Mouse (Mus musculus) embryonic facial prominence, embryonic 12.5 days (tissue): Measurements from ENCODE around the gene Mroh8. TPM values are rescaled to one million over a fixed set of nuclear protein-coding genes. Genes with fewer than 3 reads are reported as not detected.

Experiments
- ATAC-seq: fragments of 200-750 bp; cut with Nextera tagmentation; 2 replicates; pipeline ENCODE4 v1.8.0; 2017; ENCODE audit not compliant: insufficient number of reproducible peaks, insufficient read depth, low FRiP score, low TSS enrichment
- H3K27ac ChIP-seq: fragments of 300-500 bp; sonication (generic); 2 replicates; pipeline ENCODE4 v1.5.1; 2016; ENCODE audit warnings: mild to moderate bottlenecking
- H3K27me3 ChIP-seq: fragments of 300-500 bp; sonication (generic); 2 replicates; pipeline ENCODE4 v1.6.1; 2016; ENCODE audit warnings: mild to moderate bottlenecking, moderate library complexity
- H3K36me3 ChIP-seq: fragments of 300-500 bp; sonication (generic); 2 replicates; pipeline ENCODE4 v1.6.1; 2016; ENCODE audit warnings: mild to moderate bottlenecking
- H3K4me1 ChIP-seq: fragments of 300-500 bp; sonication (generic); 2 replicates; pipeline ENCODE4 v1.6.1; 2016
- H3K4me2 ChIP-seq: fragments of 300-500 bp; sonication (generic); replicated peaks from 2 replicates; pipeline ENCODE4 v1.6.1; 2016; ENCODE audit warnings: mild to moderate bottlenecking, moderate library complexity
- H3K4me3 ChIP-seq: fragments of 300-500 bp; sonication (generic); 2 replicates; pipeline ENCODE4 v1.5.1; 2016; ENCODE audit warnings: mild to moderate bottlenecking
- H3K9ac ChIP-seq: fragments of 300-500 bp; sonication (generic); 2 replicates; pipeline ENCODE4 v1.6.1; 2016; ENCODE audit warnings: mild to moderate bottlenecking, moderate library complexity
- H3K9me3 ChIP-seq: fragments of 300-500 bp; sonication (generic); 2 replicates; pipeline ENCODE4 v1.6.1; 2016; ENCODE audit warnings: mild to moderate bottlenecking, moderate library complexity
- WGBS: fragments of 180-500 bp; shearing (Covaris S2); methylation state at CpG from one replicate; pipeline ENCODE4 v1.1.7; 2016; 5-methylcytosine and 5-hydroxymethylcytosine counted together
- polyA plus RNA-seq: library from polyadenylated mRNA; unstranded; fragments of >200 nt; fragmentation: Nextera tagmentation; extraction: Ambion mirVana; gene quantifications from 2 replicates; pipeline ENCODE4 v1.2.1, GENCODE M21; 2016

Gene Mroh8
- polyA plus RNA-seq, 1 experiment from 2014 or later = 0.65 TPM

DNA sequence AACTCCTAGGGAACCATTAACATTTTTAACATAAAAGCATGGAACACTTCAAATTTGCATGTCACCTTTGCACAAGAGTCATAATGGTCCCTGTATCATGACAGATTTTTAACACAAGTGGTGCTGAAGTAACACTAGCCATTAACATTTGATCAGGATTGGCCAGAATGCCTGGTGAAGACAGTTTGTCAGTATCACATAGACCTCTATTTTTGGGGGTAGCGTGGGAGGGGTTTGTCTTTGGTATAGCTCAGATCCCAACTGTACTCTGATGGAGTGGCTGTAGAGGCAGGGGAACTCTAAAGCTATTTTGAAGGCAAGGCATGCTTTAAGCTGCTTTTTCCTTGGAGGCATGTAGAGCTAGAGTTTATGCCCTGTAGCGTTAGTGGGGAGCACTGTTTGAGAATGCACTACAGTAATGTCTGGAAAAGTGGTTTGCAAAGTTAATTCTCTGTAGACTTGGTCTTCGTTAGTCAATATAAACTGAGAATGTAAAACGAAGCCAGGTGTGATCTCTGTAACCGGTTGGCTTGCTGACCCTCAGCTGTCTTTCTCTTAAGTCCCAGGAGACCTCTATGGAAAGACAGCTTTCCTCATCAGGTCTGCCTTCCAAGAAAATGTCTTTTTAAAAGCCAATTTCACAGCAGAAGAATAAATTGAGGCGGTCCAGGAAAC is 31.8 kb upstream of the Mroh8 start:
- H3K4me1 ChIP-seq = peaks cover 4% of the 10 kb centered on the region; the same call in 1 of the 2 replicates
- H3K27me3 ChIP-seq = no peaks in the 10 kb centered on the region
- no peaks in the 10 kb centered on the region for H3K9me3 ChIP-seq
- 72% methylated on average over 6 of the region's 6 CpGs for WGBS
- no peak overlapping the region for H3K9ac ChIP-seq
- no peak overlapping the region for H3K27ac ChIP-seq
- H3K4me2 ChIP-seq = no peak overlapping the region
- no peak for ATAC-seq
- H3K4me3 ChIP-seq = no peak overlapping the region
- peaks cover 86% of the 10 kb centered on the region for H3K36me3 ChIP-seq

DNA sequence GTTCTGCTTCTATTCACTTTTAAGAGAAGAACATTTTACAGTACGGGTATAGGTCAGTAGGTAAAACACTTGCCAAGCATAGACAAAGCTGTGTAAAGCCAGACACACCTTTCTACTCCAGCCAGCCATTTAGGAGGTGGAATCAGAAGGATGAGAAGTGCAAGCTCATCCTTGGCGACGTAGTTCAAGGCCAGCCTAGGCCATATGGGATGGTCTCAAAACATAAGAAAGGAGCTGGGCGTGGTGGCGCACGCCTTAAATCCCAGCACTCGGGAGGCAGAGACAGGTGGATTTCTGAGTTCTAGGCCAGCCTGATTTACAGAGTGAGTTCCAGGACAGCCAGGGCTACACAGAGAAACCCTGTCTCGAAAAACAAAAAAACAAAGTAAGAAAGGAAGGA is 30.3 kb upstream of the Mroh8 start:
- H3K36me3 ChIP-seq = peaks cover 77% of the 10 kb centered on the region
- ATAC-seq = no peak
- H3K27me3 ChIP-seq = no peaks in the 10 kb centered on the region
- H3K9me3 ChIP-seq = no peaks in the 10 kb centered on the region
- H3K4me1 ChIP-seq = peaks cover 4% of the 10 kb centered on the region; the same call in 1 of the 2 replicates
- 92% methylated on average over 8 of the region's 8 CpGs for WGBS
- no peak overlapping the region for H3K4me2 ChIP-seq
- no peak overlapping the region for H3K27ac ChIP-seq
- H3K9ac ChIP-seq = no peak overlapping the region
- H3K4me3 ChIP-seq = no peak overlapping the region

DNA sequence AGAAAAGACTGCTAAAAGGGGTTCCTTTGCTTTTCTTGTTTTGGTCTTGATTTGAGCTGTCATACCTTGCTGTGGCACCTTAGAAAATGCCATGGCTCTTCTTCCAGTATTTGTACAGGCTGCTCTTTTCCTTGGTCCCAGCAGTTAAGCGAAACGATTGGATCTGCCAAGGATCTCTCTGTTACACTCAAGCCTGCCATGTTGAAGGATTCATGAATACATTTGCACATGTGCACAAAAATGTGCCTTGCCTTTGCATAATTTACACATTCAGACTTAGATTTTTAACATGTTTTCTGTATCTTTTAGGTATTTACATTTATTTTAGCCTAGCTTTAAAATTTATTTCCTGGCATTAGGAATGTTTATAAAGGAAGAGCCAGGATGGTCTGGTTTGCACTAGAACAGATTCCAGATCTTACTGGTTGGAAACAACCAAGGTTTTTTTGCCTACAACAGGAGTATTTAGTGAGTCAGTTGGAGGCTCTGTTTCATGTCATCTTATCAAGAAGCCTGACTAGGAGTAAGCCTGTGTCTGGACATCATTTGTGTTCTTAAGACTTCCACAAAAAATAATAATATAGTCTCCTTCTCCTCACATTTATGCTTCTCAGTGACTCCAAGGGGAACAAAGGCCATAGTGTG is 29.0 kb upstream of the Mroh8 start:
- no peak overlapping the region for H3K4me3 ChIP-seq
- H3K9me3 ChIP-seq = no peaks in the 10 kb centered on the region
- no peak overlapping the region for H3K4me2 ChIP-seq
- no peak overlapping the region for H3K9ac ChIP-seq
- 0 out of 2 replicates have a peak, but pooled peaks cover under 1% of the 10 kb centered on the region for H3K4me1 ChIP-seq
- ATAC-seq = no peak
- peaks cover 77% of the 10 kb centered on the region for H3K36me3 ChIP-seq
- 86% methylated on average over 2 of the region's 2 CpGs for WGBS
- peak overlapping the region; percentile 50; the same call in 1 of the 2 replicates for H3K27ac ChIP-seq
- no peaks in the 10 kb centered on the region for H3K27me3 ChIP-seq

DNA sequence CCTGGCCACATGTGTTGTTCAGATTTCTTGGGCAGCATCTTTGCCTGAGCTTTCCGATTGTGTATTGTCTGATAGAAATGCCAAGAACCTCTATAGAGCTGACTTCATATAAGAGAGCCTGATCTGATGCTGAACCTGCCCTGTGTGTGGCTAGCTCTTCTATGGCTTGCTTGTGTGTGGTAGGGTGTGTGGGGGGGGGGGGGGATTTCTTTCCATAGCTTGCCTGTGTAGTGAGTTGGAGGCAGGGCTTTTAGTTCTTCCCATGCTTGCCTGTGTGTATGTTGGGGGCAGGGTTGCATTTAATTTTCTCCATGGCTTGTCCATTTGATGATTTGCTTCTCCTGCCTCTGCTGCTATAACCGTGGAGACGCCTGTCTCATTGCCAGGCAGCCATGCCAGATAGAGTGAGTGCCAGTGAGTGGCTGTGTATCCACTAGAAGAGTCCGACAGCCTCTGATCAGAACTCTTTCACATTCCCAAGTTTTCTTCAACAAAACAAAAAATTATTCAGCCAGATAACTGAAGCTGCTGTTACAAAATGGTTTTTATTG is 28.4 kb upstream of the Mroh8 start:
- peak overlapping the region; percentile 50; the same call in 1 of the 2 replicates for H3K27ac ChIP-seq
- H3K4me1 ChIP-seq = no peaks in the 10 kb centered on the region
- H3K9me3 ChIP-seq = no peaks in the 10 kb centered on the region
- no peak overlapping the region for H3K9ac ChIP-seq
- no peak for ATAC-seq
- WGBS = 85% methylated on average over 4 of the region's 4 CpGs
- H3K4me3 ChIP-seq = no peak overlapping the region
- H3K4me2 ChIP-seq = no peak overlapping the region
- peaks cover 77% of the 10 kb centered on the region for H3K36me3 ChIP-seq
- no peaks in the 10 kb centered on the region for H3K27me3 ChIP-seq

DNA sequence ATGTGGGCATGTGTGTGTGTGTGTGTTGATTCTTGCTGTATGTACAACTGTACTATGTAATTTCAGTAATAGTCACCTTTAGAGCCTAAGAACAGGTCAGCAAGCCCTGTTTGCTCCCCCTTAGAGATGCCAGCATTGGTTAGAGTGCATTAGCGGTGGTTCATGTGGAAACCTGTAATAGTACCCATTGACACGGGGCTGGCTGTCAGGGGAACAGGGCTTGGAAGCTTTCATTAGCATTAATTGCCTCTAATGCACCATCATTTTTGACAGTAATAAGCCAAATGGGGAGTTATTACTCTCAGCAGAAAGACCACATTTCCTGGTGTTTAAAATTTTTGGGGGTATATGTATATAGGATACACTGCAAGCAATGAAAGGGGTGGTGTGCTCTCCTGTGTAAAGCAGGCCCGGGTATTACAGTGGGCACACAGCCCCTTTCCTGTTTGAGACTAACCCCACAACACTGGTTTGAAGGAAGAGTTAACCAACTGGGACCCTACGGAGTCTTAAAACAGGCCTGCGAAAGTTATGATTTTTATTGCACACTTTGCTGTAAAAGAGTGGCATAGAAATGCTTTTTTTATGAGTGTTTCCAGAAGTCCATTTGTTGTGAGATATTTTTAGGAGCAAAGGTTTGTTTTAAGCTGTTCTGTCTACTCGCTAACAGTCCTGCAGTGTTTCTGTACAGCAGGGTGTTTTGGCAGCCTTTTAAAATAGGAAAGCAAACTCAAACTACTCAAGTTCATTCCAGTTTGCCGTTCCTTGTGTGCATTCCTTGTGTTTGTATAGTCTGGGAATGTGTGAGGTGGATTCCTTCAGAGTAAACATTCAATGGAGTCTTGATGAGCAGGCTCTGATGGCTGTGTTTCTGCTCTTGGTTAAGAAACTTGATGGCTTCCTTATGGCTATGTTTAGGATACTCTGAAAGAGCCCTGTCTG is 27.0 kb upstream of the Mroh8 start:
- Histone ChIP-seq H3K9ac (no peak overlapping the region), H3K36me3 (peaks cover 74% of the 10 kb centered on the region), H3K27ac (peak overlapping the region; percentile 43), H3K4me2 (no peak overlapping the region), H3K27me3 (no peaks in the 10 kb centered on the region), H3K9me3 (no peaks in the 10 kb centered on the region), H3K4me1 (no peaks in the 10 kb centered on the region), H3K4me3 (no peak overlapping the region)
- no peak for ATAC-seq
- 71% methylated on average over 7 of the region's 7 CpGs for WGBS

DNA sequence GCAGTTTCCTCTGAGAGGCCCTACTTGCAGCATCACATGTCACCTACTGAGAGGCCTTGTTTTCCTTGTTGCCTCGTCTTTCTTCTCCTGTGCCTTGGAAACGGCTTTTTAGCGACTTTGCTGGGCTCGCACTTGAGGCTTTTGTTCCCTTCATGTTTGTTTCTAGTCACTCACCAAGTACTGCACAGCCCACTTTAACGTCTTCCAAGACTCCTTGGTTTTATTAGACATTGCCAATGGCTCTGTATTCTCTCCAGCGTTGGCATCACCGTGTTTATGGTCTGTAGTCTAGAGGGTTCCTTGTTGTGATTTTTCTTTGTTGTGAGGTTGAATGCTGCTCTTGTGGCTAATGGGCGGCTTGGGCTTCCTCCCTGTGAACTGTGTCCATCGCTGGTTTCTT is 23.7 kb upstream of the Mroh8 start:
- H3K27ac ChIP-seq = no peak overlapping the region
- no peaks in the 10 kb centered on the region for H3K27me3 ChIP-seq
- no peaks in the 10 kb centered on the region for H3K9me3 ChIP-seq
- WGBS = 82% methylated on average over 9 of the region's 9 CpGs
- H3K9ac ChIP-seq = no peak overlapping the region
- H3K36me3 ChIP-seq = peaks cover 73% of the 10 kb centered on the region
- H3K4me2 ChIP-seq = no peak overlapping the region
- ATAC-seq = no peak
- no peak overlapping the region for H3K4me3 ChIP-seq
- H3K4me1 ChIP-seq = no peaks in the 10 kb centered on the region

DNA sequence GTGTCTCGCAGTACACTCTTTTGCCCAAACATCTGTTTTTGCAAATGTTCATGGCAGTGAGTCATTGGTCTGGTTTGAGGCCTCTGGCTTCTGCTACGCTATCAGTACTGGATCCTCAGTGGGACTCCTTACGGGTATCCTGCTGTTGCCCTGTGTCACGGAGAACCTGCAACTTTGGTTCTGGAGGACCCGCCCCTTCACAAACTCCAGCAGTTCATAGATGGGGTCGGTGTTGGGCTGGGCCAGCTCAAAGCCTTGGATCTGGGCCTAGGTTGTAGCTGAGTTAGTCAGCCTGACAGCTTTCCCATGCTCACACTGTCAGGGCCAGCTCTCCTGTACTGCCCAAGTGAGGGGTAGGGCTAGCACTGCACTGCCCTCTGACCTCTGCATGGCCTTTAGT is 20.7 kb upstream of the Mroh8 start:
- no peak for ATAC-seq
- Histone ChIP-seq H3K4me3 (no peak overlapping the region), H3K27ac (no peak overlapping the region), H3K4me2 (no peak overlapping the region), H3K27me3 (no peaks in the 10 kb centered on the region), H3K36me3 (peaks cover 86% of the 10 kb centered on the region), H3K9ac (no peak overlapping the region), H3K9me3 (no peaks in the 10 kb centered on the region), H3K4me1 (no peaks in the 10 kb centered on the region)
- WGBS = 88% methylated on average over 6 of the region's 6 CpGs

DNA sequence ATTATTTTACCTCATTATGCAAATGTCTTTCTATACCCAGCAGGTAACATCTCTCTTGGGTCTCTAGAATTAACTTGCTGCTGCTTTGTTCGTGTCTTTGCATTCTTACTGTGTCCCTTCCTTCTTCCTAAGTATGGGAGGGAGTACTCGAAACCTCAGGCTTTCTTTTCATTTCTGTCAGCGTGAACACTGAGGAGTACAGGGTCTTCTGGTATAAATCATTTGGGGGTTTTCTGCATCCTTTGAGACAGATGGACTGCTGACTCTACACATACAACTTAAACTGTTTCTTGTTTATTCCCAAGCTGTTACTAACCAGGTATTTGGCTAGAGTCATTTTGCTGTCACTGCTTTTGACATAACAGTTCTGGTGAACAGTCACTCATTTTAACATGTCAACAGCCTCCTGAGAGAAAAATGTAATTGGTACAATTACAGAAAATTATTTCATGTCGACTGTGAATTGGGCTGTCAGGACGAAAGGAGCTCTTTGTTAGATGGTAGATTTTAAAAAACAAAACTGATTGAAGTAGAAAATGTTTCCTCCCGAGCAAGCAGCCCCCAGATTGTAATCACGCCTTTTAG is 16.8 kb upstream of the Mroh8 start:
- ATAC-seq = no peak
- H3K4me1 ChIP-seq = no peaks in the 10 kb centered on the region
- no peaks in the 10 kb centered on the region for H3K9me3 ChIP-seq
- no peaks in the 10 kb centered on the region for H3K27me3 ChIP-seq
- H3K36me3 ChIP-seq = peaks cover 85% of the 10 kb centered on the region
- WGBS = 65% methylated on average over 7 of the region's 7 CpGs
- H3K9ac ChIP-seq = no peak overlapping the region
- no peak overlapping the region for H3K27ac ChIP-seq
- H3K4me3 ChIP-seq = no peak overlapping the region
- no peak overlapping the region for H3K4me2 ChIP-seq

DNA sequence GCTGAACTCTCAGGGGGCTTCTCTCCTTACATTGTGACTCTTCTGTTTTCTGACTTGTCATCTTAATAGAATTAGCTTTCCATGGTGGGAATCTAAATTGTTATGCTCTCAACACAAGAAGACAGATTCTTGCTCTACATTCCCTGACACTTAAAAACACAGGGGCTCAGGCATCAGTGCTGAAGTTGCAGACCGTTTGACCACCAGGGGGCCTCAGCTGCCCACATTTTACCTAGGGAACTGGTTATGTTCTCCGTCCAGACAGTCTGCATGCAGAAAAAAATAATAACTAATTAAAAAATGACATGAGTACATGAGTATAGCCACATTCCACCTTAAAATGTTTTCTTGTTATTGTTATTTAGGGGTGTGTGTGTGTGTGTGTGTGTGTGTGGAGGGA is 12.7 kb upstream of the Mroh8 start:
- no peak overlapping the region for H3K27ac ChIP-seq
- whole genome bisulfite sequencing = 22% methylated on average over 2 of the region's 2 CpGs
- no peaks in the 10 kb centered on the region for H3K27me3 ChIP-seq
- H3K9me3 ChIP-seq = no peaks in the 10 kb centered on the region
- H3K36me3 ChIP-seq = peaks cover 79% of the 10 kb centered on the region
- no peak overlapping the region for H3K4me3 ChIP-seq
- no peak for ATAC-seq
- 0 out of 2 replicates have a peak, but pooled peaks cover 4% of the 10 kb centered on the region for H3K4me1 ChIP-seq
- no peak overlapping the region for H3K4me2 ChIP-seq
- H3K9ac ChIP-seq = no peak overlapping the region

DNA sequence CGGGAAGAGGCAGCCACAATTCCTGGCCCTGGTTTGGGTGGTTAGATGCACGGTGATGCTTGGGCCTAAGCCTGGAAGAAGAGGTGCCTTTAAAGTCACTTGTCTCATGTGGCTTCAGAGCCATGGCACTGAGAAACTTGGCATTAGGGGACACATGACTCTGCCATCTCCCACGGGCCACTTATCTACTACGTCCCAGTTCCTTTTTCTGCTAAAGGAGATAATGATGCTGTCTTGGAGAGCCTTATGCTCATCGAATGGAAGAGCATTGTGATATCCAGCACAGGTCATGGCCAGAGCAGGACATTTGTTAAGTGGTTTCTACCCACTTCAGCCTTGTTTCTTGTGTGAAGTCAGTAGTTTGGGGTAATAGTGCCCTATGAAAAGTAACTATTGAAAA is 9.6 kb upstream of the Mroh8 start:
- no peak for ATAC-seq
- Histone ChIP-seq H3K36me3 (peaks cover 76% of the 10 kb centered on the region), H3K4me2 (no peak overlapping the region), H3K9ac (no peak overlapping the region), H3K4me3 (no peak overlapping the region), H3K27me3 (no peaks in the 10 kb centered on the region), H3K4me1 (0 out of 2 replicates have a peak, but pooled peaks cover 4% of the 10 kb centered on the region), H3K9me3 (no peaks in the 10 kb centered on the region), H3K27ac (no peak overlapping the region)
- WGBS = 92% methylated on average over 5 of the region's 5 CpGs

DNA sequence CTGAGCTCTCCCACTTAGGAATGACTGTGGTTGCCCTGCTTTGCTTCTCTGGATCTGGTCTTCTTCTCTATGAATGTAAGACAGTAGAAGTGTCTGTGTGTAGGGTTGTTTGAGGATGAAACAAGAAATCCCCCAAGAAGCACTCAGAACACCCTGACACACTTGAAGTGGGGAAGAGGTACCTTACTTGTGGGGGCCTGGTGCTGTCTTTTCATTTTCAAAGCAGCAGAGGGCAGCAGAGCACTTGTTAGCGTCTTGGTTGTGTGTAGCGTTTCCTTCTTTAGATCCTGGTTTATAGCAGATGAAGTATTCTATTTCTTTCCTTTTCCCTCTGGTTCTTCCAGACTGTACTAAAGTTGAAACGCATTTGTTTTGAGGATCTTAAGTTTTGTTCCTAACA is 8.2 kb upstream of the Mroh8 start:
- Histone ChIP-seq H3K27me3 (no peaks in the 10 kb centered on the region), H3K9me3 (no peaks in the 10 kb centered on the region), H3K36me3 (peaks cover 77% of the 10 kb centered on the region), H3K4me3 (no peak overlapping the region), H3K4me1 (0 out of 2 replicates have a peak, but pooled peaks cover 4% of the 10 kb centered on the region), H3K27ac (no peak overlapping the region), H3K4me2 (no peak overlapping the region), H3K9ac (no peak overlapping the region)
- WGBS = 28% methylated on average over 3 of the region's 3 CpGs
- ATAC-seq = no peak
